Mouse (Mus musculus) telencephalon, adult 2 months (tissue): ENCODE results near the gene Znrf3.
"Not testable (repeated sequence)": the region's sequence is repeated elsewhere in the genome, so short reads cannot be mapped to it uniquely, and the experiment has no call there.

Source experiments
- DNase-seq: peaks from one replicate; pipeline ENCODE4 v3.0.0-alpha.2; 2011; ENCODE audit warnings: low read depth, low spot score

Znrf3 gene

GRCm38 (mm10) chr11:5444599-5445451 lies at the start of gene Znrf3:
Znrf3 (minus strand) TSS chr11:5444847.
- peak; percentile 78 for DNase-seq

GRCm38 (mm10) chr11:5493869-5494268 lies 49.2 kb upstream of the Znrf3 start:
- no peak for DNase-seq

GRCm38 (mm10) chr11:5491912-5492311 lies 47.3 kb upstream of the Znrf3 start:
- no peak for DNase-seq

DNA sequence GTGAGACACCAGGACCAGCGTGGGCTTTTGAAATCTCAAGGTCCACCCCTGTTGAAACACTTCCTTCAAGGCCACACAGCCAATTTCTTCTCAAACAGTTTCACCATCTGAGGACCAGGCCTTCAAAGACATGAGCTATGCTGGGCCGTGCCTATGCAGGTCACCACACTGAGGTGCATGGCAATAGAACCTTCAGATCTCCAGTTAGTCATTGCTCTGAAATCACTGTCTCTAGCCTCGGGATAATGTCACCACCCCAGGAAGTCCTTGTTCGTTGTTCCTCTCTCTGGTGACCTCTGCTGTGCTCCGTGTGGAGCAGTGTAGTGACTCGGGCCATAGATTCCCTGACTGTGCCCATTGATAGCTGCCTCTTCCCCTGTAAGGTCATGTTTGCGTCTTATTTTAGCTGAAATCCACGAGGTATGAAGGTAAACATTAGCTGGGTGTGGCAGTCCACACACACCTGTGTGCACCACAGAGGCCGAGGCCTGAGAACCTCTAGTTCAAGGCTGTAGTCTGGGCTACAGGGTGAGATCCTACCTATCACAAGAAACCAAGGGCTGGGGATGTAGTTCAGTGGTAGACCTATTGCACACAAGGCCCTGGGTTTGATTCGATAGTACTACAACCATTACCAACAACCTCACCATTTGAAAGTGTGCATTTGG lies 46.5 kb upstream of the Znrf3 start:
- no peak for DNase-seq

- not testable (repeated sequence) for DNase-seq
Observed at GRCm38 (mm10) chr11:5489433-5489832, 44.8 kb upstream of the Znrf3 start.

DNA sequence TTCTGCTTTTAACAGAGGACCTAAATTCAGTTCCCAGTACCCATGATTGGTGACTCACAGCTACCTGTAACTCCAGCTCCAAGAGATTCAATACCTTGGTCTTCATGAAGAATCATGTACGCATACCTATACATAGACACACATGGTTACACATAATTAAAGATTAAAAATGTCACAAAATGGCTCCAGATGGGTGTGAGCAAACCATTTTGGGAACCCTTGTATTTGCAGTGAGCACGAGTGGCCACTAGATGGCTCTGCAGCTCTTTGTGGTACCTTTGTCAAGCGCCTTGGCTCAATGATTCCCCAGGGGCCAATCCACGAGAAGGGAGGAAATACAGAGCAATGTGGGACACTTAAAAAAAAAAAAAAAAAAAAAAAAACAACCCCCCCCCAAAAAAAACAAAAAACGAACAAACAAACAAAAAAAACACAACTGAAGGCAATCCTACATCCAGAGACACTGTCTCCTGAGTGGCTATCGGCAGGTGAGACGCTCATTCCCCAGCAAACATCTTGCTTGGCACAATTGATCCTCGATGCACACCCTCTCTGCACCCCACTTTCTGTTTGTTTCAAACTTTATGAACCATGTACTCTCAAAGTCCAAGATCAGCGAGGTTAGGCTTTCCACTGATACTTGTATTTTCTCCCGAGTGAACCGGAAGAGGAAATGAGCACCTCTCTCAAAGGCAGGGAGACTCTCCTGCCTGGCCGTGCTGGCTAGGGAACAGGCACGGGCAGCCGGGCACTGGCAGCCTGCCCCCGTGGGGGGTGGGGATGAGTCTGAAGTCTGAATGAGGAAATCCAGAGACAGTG lies 40.8 kb upstream of the Znrf3 start:
- peak; percentile 80 for DNase-seq

- DNase-seq: no peak
Observed at GRCm38 (mm10) chr11:5482581-5482980, 37.9 kb upstream of the Znrf3 start.

DNA sequence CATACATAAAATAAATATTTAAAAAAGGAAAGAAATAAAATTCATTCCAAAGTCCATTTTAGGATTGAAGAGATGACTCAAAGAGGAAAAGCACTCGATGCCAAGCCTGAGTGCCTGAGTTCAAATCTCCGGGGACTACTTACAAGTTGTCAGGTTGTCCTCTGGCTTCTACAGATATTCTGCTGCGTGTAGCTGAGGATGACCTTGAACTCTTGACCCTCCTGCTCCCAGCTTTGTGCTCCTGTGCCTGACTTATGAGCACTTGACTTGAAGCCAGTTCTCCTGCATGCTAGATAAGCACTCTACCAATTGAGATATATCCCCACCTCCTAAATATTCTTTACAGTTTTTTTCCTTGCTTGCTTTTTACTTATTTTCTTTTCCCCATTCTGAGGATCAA lies 34.2 kb upstream of the Znrf3 start:
- DNase-seq: no peak

DNA sequence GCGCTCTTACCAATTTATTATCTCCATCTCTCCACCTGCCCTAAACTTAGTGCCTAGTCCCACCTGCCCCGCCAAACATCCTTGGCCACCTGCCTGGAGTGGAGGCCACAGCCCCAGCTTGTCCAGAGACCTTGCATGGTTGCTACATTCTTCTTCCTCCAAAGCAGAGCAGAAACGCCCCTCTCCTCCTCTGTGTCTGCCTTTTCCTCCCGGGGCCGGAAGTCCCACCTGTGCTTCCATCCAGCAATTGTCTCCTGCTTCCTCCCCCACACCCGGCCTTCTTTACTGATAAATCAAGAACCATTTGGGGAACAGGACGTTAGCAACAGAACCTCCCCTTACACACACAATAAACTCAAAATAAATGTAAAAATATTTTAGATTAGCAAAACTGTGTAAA lies 33.5 kb upstream of the Znrf3 start:
- no peak for DNase-seq

DNA sequence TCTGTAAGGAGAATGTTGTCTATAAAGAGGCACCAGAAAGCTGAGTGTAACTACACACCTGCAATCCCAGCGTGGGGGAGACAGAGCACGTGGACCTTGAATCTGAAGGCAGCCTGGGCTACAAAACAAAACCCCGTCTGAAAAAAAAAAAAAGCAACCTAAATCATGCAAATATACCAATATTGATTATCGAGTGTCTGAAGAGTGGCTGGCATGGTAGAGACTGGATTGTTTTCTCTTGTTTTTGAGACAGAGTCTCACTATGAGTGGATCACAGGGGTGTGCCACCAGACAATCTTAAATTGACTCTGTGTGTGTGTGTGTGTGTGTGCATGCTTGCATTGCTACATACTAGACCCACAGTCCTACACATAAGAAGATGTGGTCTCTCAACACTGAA lies 32.2 kb upstream of the Znrf3 start:
- DNase-seq: no peak

- DNase-seq: not testable (repeated sequence)
Observed at GRCm38 (mm10) chr11:5475556-5476118, 31.0 kb upstream of the Znrf3 start.

- peak; percentile 55 for DNase-seq
Observed at GRCm38 (mm10) chr11:5474130-5474529, 29.5 kb upstream of the Znrf3 start.

DNA sequence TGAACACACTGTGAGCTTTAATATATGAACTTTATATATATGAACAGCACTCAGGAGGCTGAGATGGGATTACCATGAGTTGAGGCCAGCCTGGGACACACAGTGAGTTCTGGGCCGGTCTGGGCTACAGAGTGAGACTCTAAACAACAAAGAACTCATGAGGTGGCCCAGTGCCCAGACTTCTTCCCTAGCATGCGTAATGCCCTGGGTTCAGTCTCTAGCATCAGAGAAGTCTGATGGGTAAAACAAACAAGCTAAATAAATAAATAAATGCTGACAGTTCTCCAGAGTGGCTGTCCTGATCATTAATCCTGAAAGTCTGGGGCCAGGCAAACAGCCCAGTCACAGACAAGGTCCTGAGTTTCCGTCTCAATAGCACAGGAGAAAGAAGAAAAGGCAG lies 25.4 kb upstream of the Znrf3 start:
- no peak for DNase-seq

GRCm38 (mm10) chr11:5469084-5469483 lies 24.4 kb upstream of the Znrf3 start:
- DNase-seq: no peak

GRCm38 (mm10) chr11:5468471-5468870 lies 23.8 kb upstream of the Znrf3 start:
- DNase-seq: no peak

- DNase-seq: no peak
Observed at GRCm38 (mm10) chr11:5451923-5452322, 7.3 kb upstream of the Znrf3 start.

DNA sequence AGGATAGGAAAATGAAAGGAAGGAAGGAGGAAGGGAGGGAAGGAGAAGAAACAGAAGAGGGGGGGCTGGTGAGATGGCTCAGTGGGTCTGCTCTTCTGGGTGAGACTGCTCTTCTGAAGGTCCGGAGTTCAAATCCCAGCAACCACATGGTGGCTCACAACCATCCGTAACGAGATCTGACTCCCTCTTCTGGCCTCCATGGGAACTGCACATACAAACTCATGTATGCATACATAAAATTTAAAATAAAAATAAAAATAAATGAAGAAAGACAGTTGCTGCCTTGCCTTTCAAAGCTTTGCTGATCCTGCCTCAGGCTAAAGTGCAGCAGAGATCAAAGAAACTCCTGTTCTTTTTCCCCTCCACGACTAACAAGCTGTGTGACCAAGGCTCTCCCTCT lies 6.7 kb upstream of the Znrf3 start:
- DNase-seq: no peak

GRCm38 (mm10) chr11:5450701-5451100 lies 6.1 kb upstream of the Znrf3 start:
- no peak for DNase-seq

- no peak for DNase-seq
Observed at GRCm38 (mm10) chr11:5445452-5445953, 856 bp upstream of the Znrf3 start.

DNA sequence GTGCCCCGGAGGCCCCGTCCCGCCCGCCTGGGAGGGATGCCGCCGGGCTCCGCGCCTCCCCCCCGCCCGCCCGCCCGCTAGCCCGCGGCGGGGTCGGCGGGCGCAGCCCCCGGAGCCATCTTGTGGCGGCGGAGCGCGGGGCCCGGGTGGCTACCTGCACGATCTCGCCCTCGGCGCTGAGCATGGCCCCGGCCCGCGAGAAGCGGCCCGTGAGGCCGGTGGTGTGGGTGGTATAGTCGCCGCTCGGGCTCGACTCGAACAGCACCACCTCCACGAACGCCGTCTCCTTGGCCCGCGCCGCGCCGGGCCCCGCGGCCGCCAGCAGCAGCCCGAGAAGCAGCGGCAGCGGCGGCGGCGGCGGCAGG lies 431 bp downstream of the Znrf3 start:
- no peak for DNase-seq

GRCm38 (mm10) chr11:5443511-5444233 lies 975 bp downstream of the Znrf3 start:
- no peak for DNase-seq
